Mouse (Mus musculus) urinary bladder, postnatal 4 days (tissue): ENCODE results near the gene Col1a1.
A peak's percentile ranks its signal among the peaks of the same experiment; 100 is the strongest.
"Not testable (repeated sequence)": the region's sequence is repeated elsewhere in the genome, so short reads cannot be mapped to it uniquely, and the experiment has no call there.

ENCODE experiments used
- DNase-seq, 2 experiments: peaks; one replicate each; pipeline ENCODE4 v3.0.0; 2021 to 2022; ENCODE audit warnings: low spot score in 2 of 2

The Col1a1 gene

DNA sequence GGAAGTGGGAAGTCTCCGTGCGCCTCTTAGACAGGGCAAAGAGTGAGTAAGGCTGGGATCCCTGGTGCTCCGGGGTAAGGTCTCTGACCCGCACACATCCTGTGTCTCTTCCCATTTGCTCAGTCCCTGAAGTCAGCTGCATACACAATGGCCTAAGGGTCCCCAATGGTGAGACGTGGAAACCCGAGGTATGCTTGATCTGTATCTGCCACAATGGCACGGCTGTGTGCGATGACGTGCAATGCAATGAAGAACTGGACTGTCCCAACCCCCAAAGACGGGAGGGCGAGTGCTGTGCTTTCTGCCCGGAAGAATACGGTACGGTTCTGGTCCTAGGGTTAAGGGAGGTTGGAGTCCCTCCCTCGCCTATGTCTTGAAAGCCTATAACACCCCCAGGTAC lies 1.8 kb downstream of the Col1a1 start:
- DNase-seq, result no peak

GRCm38 (mm10) chr11:94938296-94938695 lies 2.3 kb downstream of the Col1a1 start:
- peak in 1 of 2 experiments; percentile 60 for DNase-seq

DNA sequence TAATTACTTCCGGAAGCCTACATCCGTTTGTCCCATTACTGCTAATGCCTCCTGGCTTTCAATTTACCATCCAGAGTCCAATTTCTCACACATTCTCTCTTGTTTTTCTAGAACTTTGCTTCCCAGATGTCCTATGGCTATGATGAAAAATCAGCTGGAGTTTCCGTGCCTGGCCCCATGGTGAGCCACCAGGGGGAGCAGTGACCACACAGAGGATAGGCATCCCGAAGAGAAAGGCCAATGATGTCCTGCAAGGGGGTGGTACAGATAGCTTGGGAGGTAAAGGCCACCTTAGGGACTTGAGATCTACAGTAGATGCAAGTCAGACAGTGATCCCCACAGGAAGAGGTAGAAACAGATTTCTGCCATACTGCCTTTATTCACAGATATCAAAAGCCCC lies 3.3 kb downstream of the Col1a1 start:
- DNase-seq, result peak in 1 of 2 experiments; percentile 77

- DNase-seq, result peak in 1 of 2 experiments; percentile 57
These were observed 5.1 kb downstream of the Col1a1 start for GRCm38 (mm10) chr11:94941121-94941520.

DNA sequence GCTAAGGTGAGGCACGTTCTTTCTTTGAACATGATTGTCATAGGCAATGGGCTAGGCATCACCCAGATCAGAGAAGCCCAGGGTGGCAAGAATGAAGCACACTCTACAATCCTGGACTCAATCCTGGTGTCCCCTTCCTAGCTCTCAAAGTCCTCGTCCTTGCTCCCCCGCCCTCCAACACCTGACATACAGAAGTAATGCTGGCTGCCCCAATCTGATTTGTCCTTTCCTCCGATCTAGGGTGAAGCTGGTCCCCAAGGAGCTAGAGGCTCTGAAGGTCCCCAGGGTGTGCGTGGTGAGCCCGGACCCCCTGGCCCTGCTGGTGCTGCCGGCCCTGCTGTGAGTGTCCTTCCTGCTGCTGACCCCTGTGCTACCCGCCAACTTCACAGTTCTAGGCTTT lies 5.8 kb downstream of the Col1a1 start:
- peak in 1 of 2 experiments; percentile 58 for DNase-seq

DNA sequence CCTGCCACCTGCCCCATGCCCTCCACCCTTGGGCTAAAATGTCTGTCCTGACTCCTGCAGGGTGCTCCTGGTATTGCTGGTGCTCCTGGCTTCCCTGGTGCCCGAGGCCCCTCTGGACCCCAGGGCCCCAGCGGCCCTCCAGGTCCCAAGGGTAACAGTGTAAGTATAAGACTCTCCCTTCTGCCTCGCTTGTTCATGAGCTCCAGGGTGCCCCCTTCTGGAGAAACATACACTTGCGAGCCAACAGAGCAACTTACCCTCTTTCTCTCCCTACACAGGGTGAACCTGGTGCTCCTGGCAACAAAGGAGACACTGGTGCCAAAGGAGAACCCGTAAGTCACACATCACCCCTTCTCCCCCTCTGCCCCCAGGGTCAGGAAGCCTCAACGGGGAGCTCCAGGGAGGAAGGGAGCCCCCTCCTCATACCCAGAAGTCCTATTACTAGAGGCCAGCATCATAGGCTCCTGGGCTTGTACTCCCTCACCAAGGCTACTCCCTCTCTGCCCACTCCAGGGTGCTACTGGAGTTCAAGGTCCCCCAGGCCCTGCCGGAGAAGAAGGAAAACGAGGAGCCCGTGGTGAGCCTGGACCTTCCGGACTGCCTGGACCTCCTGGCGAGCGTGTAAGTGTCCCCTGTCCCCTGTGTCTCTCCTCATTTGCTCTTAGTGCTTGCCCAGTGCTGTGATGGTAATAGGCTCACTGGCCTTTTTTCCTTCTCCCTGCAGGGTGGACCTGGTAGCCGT lies 6.4 kb downstream of the Col1a1 start:
- DNase-seq, result peak in 1 of 2 experiments; percentile 60

DNA sequence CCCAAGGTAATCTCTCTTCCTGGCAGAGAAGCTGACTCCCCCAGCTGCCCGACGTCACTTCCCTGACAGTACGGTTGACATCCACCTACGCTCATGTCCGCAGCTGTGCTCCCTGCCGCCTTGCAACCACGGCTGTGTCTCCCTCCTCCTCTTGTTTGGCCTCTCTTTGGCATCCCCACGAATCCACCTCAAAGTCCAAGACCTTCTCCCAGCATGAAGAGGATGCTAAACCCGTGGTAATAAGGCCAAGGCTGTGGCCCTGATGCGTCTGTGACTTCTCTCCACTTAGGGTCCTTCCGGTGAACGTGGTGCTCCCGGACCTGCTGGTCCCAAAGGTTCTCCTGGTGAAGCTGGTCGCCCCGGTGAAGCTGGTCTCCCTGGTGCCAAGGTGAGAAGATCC lies 7.0 kb downstream of the Col1a1 start:
- no peak for DNase-seq

DNA sequence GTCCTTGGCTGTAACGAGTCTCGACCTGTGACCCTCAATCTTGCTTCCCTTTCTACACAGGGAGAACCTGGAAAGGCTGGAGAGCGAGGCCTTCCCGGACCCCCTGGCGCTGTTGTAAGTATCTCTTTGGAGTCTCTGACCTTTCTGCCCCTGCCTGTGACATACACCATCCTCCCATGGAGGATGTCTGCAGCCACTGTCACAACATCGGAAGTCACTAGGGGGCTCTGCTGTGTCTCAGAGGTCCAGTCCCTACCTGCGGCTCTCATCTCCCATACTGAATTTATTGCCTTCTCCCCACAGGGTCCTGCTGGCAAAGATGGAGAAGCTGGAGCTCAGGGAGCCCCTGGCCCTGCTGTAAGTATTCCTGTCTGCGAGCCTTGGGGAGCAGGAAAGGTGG lies 8.3 kb downstream of the Col1a1 start:
- no peak for DNase-seq

DNA sequence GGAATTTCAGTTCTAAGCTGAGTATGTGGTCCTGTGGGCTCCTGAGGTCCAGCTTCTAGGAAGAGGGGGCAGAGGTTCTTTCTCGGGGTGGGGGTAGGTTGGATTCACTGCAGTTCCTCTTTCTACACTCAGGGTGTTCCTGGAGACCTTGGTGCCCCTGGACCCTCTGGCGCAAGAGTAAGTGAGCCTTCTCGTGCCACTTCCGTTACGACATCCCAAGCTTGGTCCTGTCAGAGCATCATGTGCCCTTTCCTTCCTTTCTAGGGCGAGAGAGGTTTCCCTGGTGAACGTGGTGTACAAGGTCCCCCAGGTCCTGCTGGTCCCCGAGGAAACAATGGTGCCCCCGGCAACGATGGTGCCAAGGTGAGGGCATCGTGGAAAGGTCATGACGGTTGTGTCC lies 9.2 kb downstream of the Col1a1 start:
- no peak for DNase-seq

DNA sequence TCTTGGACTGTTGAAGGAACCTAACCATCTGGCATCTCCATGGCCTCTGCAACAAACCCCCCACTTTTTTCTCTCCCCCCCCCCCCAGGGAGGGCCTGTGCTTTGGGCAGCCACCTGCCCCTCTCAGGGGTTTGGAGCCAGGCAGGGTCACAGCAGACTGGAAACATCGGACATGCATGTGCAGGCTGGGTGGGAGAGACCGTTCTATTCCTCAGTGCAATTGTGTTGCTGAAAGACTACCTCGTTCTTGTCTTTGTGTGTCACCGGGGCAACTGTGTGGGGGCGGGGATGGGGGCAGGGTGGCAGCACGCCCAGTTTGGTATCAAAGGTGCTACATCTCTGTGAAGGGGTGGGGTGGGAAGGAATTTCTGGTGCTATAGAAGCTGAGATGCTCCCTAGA lies 16.1 kb downstream of the Col1a1 start:
- DNase-seq, result no peak

GRCm38 (mm10) chr11:94955103-94955502 lies 19.1 kb downstream of the Col1a1 start:
- no peak for DNase-seq

- DNase-seq, result peak in 1 of 2 experiments; percentile 61
These were observed 21.7 kb downstream of the Col1a1 start for GRCm38 (mm10) chr11:94957693-94958064.

- peak; percentile 56 to 78 for DNase-seq
These were observed 22.2 kb downstream of the Col1a1 start for GRCm38 (mm10) chr11:94958065-94958858.

GRCm38 (mm10) chr11:94962534-94963101 lies 26.6 kb downstream of the Col1a1 start:
- DNase-seq, result no peak

- no peak for DNase-seq
These were observed 31.4 kb downstream of the Col1a1 start, which contains the start of gene Hils1 for GRCm38 (mm10) chr11:94967419-94967818. Gene Hils1 (plus strand): TSS chr11:94967593.

- DNase-seq, result no peak
These were observed 32.2 kb downstream of the Col1a1 start for GRCm38 (mm10) chr11:94968187-94968586.

GRCm38 (mm10) chr11:94969709-94970108 lies 33.7 kb downstream of the Col1a1 start:
- DNase-seq, result not testable (repeated sequence)

DNA sequence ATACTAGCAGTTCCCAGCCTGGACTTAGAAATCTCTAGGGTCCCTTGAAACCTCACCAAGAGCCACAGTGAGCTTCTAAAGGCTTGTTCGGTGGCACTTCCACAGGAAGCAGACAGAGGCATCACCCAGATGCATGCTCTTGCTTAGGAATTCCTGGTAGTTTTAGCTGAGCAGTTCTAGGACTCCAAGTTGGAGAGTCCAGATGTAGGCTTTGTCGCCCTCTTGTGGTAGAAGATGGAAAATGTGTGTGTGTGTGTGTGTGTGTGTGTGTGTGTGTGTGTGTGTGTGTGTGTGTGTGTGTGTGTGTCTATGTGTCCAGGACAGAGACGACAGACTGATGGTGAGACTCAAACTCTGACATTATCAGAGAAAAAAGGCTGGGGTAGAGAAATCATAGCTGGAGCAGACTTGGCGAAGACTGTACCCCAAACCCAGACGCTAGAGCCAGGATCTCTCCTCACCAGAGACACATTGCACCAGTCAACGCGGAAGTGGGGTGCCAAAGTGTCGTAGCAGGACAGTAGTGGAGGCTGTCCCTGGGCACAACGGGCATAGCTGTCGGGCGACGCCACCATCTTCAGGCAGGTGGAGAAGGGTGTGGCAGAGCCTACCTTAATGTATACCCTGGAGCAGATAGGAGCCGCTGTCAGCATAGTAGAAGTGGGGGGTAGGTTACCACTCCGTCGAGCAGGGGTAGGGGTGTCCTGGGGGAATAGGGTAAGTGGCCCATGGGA lies 34.4 kb downstream of the Col1a1 start:
- DNase-seq, result peak in 1 of 2 experiments; percentile 68

- no peak for DNase-seq
These were observed 36.0 kb downstream of the Col1a1 start for GRCm38 (mm10) chr11:94971895-94972615.

DNA sequence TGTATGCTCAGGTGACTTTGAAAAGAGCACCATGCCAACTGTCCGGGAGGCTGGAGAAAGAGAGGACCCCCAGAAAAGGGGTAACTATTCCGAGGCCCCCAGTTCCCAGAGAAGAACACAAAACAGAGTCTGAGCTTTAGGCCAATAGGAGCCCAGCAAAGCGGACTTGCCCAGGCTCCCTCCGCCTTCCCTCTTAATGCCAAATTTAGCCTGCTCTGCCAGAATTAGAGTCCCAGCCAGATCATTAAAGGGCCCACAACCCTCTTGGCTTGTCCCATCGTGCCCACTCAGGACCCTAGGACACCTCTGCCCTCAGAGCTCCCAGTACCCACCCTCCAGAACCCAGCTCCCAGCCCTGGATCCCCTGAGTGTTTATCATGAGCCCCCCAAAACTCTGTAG lies 36.9 kb downstream of the Col1a1 start:
- DNase-seq, result no peak

GRCm38 (mm10) chr11:94973313-94973712 lies 37.3 kb downstream of the Col1a1 start:
- DNase-seq, result no peak
